Mouse (Mus musculus) CH12.LX (cell line): ENCODE data around the gene Atl3.

Experiments
- MAX ChIP-seq: IDR thresholded peaks from 2 replicates; pipeline ENCODE4 v1.6.1; 2011; ENCODE audit warnings: low read length, improper control_type of control experiment
- ZMIZ1 ChIP-seq: IDR thresholded peaks from 2 replicates; pipeline ENCODE4 v1.6.1; 2012; ENCODE audit warnings: low read depth, mild to moderate bottlenecking, inconsistent platforms, low read length, improper control_type of control experiment

DNA sequence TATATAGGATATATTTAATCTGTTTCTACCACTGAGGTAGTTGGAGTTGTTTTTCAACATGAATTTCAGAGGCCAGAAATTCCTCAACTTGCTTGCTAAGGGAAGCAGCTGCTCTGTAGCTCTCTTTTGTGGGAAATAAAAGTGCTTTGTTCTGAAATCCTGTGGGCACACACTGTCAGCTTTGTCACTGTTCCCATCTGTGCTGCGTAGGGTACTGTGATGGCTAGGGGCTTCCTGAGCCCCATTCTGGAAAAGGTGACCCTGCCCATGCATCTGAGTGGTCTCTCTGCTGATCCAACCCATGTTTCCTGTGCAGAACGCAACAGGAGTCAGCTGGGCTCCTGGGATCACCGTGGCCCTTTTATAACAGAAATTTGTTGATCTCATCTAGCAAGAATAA is 73.0 kb downstream of the Atl3 start:
- TF ChIP-seq MAX (no peak), ZMIZ1 (no peak)
